Mouse (Mus musculus) heart, adult 8-10 months (tissue): ENCODE data around the gene A230050P20Rik. TPM values are rescaled to one million over a fixed set of nuclear protein-coding genes. Genes with fewer than 3 reads are reported as not detected.
"Not testable (repeated sequence)": the region's sequence is repeated elsewhere in the genome, so short reads cannot be mapped to it uniquely, and the experiment has no call there.

Experiments
- DNase-seq: peaks from one replicate; pipeline ENCODE4 v3.0.0; 2022; ENCODE audit warnings: low spot score
- total RNA-seq, 4 experiments: library from RNA; stranded (reverse); gene quantifications; 2 replicates each; pipeline ENCODE4 v1.2.4; 2022

A230050P20Rik gene
- 1 to 10 TPM; 3.4 to 6.0 (median 4.8) TPM for total RNA-seq

DNA sequence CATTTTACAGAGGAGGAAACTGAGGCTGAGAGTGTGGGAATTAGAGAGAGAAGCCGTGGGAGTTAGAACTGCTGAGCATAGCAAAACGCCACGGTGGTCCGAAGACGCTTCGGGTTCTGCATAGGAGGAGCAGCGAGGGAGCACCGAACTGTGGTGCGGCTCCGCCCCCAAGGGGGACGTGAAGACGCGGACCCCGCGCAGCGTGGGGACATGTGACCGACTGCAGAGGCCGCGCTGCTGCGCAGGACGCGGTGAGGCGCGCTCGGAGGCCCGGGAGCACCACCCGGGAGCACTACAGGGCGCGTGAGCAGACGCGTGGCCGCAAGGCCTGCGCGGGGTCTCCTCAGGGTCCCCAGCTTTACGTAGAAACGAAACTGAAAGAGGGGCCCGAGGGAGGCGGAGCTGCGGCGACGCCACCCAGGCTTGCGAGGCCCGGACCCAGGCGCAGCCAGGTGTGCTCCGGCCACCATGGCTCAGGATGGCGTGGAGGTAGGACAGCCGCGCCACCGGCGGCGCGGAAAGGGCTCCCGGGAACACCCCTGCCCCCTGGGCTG, at the start of gene A230050P20Rik:
Gene A230050P20Rik, plus strand, starts transcription at position 195 of the 554 bp plus-strand sequence.
- no peak for DNase-seq

DNA sequence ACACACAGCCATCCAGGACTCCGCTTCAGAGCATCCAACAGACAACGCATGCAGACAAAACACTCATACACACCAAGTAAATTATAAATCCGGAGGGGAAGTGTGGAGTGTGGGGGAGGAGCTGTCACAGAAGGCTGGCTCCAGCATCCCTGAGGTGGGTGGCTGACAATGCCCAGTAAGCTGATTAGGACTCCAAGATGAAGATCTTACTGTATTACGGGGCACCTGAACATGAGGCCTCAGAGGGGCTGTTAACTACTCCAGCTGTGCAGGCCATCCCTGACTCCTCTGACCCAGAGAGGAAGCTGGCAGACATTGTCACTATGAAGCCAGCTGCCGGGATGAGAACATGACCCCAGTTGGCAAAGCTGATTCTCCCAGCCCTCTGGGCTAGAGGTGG, 48.4 kb upstream of the A230050P20Rik start:
- no peak for DNase-seq

DNA sequence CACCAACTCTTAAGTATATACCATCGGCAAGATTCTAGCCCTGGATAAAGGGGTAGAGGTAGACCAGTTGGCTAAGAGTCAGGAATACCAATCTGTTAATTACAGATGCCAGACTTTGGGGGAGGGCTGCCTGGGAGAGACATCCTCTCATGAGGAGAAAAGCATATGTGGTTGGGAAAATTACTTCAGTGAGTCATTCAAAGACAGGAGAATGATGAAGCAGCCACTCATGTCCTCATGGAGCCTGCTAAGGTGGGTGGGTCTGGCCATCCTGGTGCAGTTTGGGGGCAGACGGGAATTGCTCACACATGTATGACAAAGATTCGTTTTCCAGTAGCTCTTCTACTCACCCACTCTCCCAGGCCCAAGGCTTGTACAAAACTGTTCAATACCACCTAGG, 45.6 kb upstream of the A230050P20Rik start:
- no peak for DNase-seq

DNA sequence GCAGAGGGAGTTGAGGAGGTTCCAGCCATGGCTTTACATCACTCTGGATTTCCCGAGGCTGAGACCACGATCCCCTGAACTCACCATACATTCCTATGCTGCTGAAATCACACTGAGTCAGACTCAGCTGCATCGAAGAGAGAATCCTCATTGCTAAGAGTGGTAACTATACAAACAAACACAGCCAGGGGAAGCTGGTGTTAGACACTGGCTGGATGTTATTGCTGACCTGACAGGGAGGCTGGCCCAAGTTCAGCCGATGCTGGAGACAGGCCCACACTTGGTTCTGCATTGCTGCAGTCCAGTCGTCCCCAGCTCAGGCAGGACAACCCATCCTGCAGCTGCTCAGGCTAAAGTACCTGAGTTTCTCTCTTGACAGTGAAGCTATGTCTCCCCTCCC, 42.7 kb upstream of the A230050P20Rik start:
- DNase-seq = no peak

DNA sequence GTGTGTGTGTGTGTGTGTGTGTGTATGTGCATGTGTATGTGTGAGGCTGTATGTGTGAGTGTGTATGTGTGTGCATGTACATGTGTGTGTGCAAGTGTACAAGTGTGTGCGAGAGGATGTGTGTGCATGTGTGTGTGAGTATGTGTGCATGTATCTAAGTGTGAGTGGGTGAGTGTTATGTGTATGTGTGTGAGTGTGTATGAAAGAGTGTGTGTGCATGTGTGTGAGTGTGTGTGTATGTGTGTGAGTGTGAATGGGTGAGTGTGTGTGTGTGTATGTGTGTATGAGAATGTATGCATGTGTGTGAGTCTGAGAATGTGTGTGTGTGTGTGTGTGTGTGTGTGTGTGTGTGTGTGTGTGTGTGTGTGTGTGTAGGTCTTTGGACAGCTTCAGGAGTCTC, 40.3 kb upstream of the A230050P20Rik start:
- DNase-seq = no peak

DNA sequence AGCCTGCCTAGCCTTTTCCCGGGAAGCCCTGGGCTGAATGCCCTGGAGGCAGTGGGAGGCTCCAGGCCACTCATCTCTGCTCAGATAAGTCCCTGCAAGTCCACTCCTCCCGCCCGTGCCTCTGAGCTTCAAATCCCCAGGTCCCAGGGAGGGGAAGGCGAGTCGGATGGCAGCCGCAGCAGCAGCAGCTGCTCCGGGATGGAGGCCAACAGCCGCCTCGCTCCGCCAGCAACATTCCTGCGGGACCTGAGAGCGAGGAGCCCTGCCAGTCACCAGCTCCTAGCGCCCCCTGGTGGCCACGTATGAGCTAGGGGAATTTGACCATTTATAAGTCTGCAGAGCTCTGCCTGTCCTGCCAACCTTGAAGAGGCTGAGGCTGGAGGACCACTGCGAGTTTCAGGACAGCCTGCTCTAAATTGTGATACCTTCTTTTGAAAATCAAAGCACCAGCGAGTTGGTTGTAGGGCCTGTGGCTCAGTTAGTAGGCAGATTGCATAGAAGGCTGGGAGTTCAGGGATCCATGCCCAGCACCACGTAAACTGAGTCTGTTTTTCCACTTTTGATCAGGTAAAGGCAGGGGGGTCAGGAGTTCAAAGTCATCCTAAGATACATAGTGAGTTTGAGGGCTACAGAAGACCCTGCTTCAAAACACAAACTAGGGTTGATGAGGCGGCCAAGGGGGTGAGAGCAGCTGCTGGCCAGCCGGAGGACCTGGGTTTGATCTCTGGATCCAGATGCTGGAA, 37.4 kb upstream of the A230050P20Rik start:
- DNase-seq = peak; percentile 94

DNA sequence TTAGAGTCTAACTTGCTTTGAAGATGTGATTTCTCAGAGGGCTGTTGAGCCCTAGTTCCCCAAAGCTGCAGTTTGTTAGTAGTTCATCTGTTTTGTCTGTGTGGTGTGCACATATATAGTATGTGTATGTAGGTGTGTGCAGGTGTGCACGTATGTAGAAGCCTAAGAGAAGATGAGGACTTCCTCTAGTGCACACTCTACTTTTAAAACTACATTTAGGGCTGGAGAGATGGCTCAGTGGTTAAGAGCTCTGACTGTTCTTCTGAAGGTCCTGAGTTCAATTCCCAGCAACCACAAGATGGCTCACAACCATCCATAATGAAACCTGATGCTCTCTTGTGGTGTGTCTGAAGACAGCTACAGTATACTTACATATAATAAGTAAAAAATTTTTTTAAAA, 33.6 kb upstream of the A230050P20Rik start:
- DNase-seq = no peak

DNA sequence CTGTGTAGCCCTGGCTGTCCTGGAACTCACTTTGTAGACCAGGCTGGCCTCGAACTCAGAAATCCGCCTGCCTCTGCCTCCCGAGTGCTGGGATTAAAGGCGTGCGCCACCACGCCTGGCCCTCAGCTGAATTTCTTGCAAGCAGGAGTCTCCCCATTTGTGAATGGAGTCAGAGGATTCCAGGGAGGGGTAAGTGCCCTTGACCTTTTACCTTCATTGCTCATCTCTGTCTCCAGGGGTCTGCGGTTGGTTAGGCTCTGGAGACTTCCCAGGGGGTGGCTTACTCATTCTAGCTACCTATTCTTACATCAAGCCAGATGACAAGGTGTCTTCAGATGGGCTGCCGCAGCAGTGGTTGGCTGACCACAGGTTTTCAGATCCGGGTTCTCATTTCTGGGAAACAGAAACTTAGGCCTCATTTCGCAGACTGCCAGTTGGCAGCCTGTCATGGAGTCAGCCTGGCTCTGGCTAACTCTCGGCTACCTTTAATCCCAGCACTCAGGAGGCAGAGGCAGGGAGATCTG, 32.9 kb upstream of the A230050P20Rik start:
- DNase-seq = not testable (repeated sequence)

DNA sequence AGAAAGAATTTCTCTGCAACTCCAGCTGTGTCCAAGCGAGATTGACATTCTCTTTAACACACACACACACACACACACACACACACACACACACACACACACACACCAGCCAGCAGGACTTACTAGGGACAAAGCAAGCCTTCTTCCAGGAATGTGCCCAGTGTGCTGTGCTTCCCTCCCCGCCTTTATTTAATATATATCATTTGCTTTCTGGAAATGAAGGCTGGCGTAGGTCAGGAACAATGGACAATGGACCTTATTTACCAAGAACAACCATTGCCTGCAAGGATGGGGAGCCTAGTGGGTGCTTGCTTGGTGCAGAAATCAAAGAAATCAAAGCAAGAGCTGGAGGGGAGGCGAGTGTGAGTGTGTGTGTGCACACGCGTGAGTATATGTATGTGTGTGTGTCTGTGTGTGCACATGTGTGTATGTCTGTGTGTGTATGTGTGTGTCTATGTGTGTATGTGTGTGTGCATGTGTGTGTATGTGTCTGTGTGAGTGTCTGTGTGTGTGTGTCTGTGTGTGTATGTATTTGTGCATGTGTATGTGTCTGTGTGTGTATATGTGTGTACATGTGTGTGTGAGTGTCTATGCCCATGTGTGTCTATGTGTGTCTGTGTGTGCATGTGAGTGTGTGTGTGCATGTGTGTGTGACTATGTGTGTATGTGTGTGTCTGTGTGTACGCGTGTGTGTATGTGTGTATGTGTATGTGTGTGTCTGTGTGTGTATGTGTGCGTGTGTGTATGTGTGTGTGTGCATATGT, 31.1 kb upstream of the A230050P20Rik start:
- no peak for DNase-seq

DNA sequence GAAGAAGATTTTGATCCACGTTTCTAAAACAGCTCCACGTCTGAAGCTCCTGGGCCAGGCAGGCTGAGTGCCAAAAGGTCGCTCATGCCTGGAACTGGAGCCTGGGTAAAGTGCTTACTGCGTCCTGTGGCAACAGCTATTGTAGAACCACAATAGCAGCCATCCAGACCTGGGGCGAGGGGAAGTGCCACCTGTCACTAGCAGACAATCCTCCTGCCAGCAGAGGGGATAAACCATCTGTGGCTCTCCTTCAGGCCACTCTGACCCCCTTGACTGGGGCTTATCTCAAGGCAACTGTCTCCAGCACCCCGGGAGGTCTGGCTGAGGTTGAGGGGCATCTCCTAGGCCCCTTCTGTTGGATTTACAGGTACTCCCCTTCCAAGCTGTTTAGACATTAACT, 29.5 kb upstream of the A230050P20Rik start:
- no peak for DNase-seq

DNA sequence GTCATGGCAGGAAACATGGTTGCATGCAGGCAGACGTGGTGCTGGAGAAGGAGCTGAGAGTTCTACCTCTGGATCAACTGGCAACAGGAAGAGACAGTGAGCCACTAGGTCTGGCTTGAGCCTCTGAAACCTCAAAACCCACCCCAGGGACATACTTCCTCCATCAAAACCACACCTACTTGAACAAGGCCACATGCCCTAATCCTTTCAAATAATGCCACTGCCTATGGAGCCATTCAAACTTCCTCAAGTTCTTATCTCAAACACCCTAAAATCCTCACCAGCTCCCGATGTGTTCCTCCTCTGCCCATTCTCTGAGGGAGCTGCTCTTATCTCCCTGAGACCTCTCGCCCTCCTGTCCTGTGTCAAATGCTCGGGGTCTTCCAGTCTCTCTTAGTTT, 26.2 kb upstream of the A230050P20Rik start:
- DNase-seq = no peak

DNA sequence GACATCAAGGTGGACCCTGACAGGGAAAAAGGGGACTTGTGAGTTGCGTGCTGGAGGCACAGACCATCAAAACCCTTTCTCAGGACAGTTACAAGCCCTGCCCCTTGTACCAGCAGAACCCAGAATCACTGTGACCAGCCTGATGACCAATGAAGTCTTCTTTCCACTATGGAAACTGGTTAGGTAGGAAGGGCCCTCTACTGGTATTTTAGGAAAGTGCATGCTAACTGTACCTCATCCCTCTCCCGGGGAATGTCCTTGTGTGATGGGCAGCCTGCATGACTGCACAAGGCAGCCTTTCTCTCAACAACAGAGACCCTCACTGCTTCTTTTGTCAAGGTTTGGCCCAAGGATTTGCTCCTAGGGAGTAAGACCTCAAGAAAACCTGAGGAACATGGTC, 25.8 kb upstream of the A230050P20Rik start:
- DNase-seq = peak; percentile 23

DNA sequence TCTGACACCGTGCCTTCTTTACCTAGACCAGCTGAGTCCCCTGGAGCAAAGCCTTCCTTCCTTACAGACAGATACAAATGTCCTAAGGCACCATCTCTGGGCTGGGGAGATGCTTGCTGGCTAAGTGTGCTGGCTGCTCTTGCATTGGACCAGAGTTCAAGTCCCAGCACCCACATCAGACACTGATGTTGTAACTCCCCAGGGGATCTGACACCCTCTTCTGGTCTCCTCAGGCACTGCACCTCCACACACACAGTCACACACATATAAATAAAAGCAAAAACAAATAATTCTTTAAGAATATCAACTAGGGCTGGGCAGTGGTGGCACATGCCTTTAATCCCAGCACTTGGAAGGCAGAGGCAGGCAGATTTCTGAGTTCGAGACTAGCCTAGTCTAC, 18.3 kb upstream of the A230050P20Rik start:
- DNase-seq = no peak

DNA sequence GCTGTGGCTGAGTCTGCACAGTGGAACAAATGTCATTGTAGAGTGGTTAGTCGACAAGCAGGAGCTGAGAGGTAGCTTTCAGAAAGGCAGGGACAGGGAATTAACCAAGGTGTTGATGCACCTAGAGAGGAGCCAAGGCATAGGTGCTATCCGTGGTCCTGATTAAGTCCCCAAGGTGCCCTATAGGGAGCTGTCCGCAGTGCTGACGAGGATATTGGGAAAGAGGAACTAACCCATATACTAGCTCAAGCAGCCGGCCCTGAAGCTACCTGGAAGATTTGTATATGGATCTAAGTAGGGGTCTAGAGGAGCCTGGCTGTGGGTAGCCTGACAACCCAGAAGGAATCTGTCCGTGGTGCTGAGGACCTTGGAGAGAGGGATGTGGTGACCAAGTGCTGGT, 11.3 kb upstream of the A230050P20Rik start:
- DNase-seq = no peak

DNA sequence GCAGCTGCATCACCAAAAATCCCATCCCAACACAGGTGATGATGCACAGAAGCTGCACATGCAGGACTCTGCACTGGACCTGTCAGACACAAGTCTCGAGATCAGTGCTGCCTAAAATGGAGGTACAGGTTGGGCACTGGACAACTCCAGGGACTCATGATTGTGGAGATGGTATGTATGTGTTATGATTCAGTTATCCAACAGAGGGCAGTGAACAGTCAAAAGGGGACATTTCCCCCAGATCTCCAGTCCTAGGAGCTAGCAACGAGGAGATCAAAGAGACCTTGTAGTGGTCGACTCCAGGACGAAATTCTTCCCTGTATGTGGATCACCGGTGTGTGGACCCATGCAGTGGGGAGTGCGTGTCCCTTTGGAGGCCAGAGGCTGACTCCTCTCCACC, 8.5 kb upstream of the A230050P20Rik start:
- no peak for DNase-seq

DNA sequence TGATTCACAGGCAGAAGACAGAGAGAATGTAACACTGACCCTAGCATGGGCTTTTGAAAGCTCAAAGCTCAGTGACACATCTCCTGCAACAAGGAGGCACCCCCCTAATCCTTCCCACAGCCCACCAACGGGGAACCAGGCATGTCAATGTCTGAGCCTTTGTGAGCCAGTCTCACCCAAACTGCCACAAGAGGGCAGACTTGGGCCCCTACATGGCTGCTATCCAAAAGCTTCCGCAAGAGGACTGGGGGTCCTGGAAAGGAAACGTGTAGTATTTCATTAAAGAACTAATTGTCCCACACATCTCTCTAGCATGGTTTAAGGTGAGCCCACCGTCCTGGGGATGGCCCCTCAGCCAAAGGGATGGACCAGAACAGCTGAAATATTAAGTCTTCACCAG, 6.6 kb upstream of the A230050P20Rik start:
- no peak for DNase-seq

DNA sequence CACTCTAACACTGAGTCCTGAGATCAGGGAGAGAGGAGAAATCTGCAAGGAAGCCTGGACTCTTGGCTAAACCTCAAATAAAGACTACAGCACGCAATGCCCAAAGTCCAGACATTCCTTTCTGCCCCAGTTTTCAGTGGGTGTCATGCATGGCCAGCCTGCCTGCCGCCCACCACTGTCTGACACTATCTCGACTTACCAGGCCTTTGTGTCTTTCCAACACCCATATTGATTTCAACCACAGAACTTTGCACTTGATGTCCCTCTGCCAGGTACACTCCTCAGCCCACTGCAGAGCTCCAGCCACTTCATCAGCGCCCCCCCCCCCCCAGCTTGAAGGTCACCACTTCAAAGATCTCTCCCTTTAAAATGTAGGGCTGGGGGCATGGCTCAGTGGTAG, 6.2 kb upstream of the A230050P20Rik start:
- no peak for DNase-seq

DNA sequence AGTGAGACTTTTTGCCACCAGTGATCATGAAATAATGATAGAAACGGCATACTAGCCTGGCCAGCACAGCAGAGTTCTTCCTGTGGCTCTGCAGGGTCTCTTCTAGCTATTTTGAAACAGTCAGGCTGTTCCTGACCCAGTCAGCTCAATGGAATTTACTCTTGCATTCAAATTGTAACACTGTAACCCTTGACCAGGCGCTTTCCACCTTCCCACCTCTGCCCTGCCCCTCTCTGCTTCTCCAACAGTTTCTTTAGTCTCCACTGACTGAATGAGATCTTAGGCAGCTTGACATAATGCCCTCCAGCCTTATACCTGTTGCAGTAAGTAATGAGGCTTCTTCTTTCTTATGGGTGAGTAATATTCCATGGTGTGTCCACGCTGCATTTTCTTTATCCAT, 1.6 kb upstream of the A230050P20Rik start:
- DNase-seq = no peak

DNA sequence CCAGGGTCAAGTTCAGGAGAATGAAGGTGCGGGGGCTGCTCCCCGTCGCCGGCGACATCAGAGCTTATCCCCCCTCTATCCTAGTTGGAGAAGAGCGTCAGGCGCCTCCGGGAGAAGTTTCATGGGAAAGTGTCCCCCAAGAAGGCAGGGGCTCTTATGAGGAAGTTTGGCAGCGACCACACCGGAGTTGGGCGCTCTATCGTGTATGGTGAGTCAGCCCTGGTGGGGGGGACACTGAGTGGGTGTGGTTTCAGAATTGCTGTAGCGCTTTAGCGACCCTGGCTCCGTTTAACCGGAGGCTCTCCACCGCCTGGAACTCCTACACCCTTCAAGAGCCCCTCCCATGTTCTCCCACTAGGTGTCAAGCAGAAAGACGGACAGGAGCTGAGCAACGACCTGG, 804 bp downstream of the A230050P20Rik start:
- no peak for DNase-seq

DNA sequence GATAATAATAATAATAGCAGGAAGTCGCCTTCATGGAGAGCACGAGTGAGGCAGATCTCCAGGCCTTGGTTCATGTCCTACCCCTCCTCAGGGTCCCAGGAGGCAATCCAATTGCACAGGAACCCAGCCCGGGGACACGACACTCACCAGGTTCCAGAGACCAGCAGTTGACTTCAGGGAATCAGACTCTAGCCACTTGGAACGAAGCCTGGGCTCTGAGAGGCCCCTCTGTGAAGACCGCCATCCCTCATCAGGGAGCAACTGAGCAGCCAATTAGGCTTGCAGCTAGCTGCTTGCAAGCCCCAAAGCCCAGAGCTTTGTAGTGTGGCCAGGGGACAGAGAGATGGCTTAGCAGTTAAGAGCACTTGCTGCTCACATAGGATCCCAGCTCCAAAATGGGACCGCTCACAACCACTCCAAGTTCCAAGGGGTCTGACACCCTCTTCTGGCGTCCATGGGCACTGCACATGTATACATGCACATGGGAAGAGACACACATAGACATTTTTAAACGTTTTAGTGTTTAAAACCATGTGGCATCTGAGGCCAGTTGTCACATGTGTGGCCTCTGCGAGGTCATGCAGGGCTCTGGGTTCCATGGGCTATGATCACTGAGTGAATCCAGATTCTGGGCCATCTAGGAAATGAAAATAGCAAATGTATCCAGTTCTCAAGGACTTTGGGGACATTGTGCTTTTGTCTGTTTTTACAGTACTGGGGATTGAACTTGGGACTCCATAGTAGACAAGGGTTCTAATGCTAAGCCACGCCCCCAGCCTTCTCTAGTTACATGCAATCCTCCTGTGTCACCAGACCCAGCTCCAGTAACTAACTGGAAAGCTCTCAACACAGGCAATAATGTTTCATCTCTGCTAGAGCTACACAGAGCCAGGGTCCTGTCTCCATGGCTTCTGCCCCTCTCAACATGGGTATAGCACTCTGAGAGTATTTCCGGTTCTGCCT, 2.0 kb downstream of the A230050P20Rik start:
- no peak for DNase-seq

DNA sequence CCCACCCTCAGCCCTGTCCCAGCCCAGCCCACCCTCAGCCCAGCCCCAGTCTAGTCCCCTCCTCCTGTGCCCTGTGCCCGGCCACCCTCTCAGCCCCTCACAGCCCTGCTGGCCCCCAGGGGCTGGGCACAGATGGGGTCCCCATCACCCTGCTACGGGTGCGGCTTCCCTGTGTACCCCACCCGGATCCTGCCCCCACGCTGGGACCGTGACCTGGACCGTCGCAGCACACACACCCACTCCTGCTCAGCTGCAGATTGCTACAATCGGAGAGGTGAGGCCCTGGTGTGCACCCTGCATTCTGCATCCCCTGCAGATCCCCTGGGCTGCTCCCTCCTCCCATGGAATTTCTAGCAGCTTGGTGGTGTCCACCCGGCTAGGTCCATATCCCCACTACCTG, 4.5 kb downstream of the A230050P20Rik start:
- no peak for DNase-seq

DNA sequence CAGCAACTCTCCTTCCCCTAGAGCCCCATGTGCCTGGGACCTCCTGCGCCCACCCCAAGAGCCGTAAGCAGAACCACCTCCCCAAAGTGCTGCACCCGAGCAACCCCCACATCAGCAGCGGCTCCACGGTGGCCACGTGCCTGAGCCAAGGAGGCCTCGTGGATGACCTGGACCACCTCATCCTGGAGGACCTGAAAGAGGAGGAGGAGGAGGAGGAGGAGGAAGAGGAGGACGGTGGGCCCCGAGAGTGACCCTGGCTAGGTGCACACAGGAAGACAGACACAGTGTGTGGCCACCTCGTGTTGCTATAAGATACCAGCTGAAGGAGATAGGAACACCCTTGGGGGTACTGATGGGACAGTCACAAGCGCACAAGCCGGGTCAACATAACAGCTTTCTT, 5.1 kb downstream of the A230050P20Rik start:
- no peak for DNase-seq
